Mouse (Mus musculus) forebrain, embryonic 14.5 days (tissue): ENCODE measurements around the gene Parp8. TPM values are rescaled to one million over a fixed set of nuclear protein-coding genes. Genes with fewer than 3 reads are reported as not detected.
A peak's percentile ranks its signal among the peaks of the same experiment; 100 is the strongest.
"Not testable (repeated sequence)": the region's sequence is repeated elsewhere in the genome, so short reads cannot be mapped to it uniquely, and the experiment has no call there.

Source experiments
- ATAC-seq: fragments of 200-750 bp; cut with Nextera tagmentation; 2 replicates; pipeline ENCODE4 v1.8.0; 2017; ENCODE audit warnings: mild to moderate bottlenecking, moderate library complexity
- DNase-seq: peaks from one replicate; pipeline ENCODE4 v3.0.0-alpha.2; 2015; ENCODE audit warnings: low spot score
- H3K27ac ChIP-seq: fragments of 300-500 bp; sonication (generic); 2 replicates; pipeline ENCODE4 v1.5.1; 2014; ENCODE audit warnings: low read depth, mild to moderate bottlenecking, control low read depth, low read length, moderate library complexity
- H3K27me3 ChIP-seq: fragments of 300-500 bp; sonication (generic); replicated peaks from 2 replicates; pipeline ENCODE4 v1.6.1; 2014; ENCODE audit warnings: low read length, control low read depth, mixed read lengths; ENCODE audit not compliant: control insufficient read depth, insufficient read depth
- H3K36me3 ChIP-seq: fragments of 300-500 bp; sonication (generic); 2 replicates; pipeline ENCODE4 v1.6.1; 2014; ENCODE audit warnings: low read length, control low read depth; ENCODE audit not compliant: control insufficient read depth, insufficient read depth
- H3K4me1 ChIP-seq: fragments of 300-500 bp; sonication (generic); 2 replicates; pipeline ENCODE4 v1.6.1; 2014; ENCODE audit warnings: antibody characterized with exemption, low read length, control low read depth; ENCODE audit not compliant: control insufficient read depth, insufficient read depth
- H3K4me2 ChIP-seq: fragments of 300-500 bp; sonication (generic); 2 replicates; pipeline ENCODE4 v1.6.1; 2014; ENCODE audit warnings: mild to moderate bottlenecking, control low read depth, low read length
- H3K4me3 ChIP-seq: fragments of 300-500 bp; sonication (generic); 2 replicates; pipeline ENCODE4 v1.5.1; 2014; ENCODE audit warnings: low read depth, low read length, control low read depth
- H3K9ac ChIP-seq: fragments of 300-500 bp; sonication (generic); 2 replicates; pipeline ENCODE4 v1.6.1; 2014; ENCODE audit warnings: mild to moderate bottlenecking, low read length, control low read depth, moderate library complexity
- H3K9me3 ChIP-seq: fragments of 300-500 bp; sonication (generic); replicated peaks from 2 replicates; pipeline ENCODE4 v1.6.1; 2016; ENCODE audit warnings: low read length, control low read depth, mixed read lengths; ENCODE audit not compliant: control insufficient read depth
- WGBS: fragments of 180-500 bp; shearing (Covaris S2); extraction: QIAGEN DNeasy Blood & Tissue Kit; methylation state at CpG from one replicate; pipeline ENCODE4 v1.1.7; 2014; 5-methylcytosine and 5-hydroxymethylcytosine counted together
- polyA plus RNA-seq: library from polyadenylated mRNA; unstranded; fragments of >200 nt; fragmentation: Nextera tagmentation; extraction: Ambion mirVana; gene quantifications from 2 replicates; pipeline ENCODE4 v1.2.1, GENCODE M21; 2014

The Parp8 gene
- polyA plus RNA-seq, 1 experiment from 2014 or later = 16.0 TPM

- Histone ChIP-seq H3K9ac (no peak overlapping the region), H3K36me3 (no peaks in the 10 kb centered on the region), H3K4me1 (no peaks in the 10 kb centered on the region), H3K4me2 (no peak overlapping the region), H3K4me3 (no peak overlapping the region), H3K27me3 (no peaks in the 10 kb centered on the region), H3K9me3 (no peaks in the 10 kb centered on the region), H3K27ac (no peak overlapping the region)
- ATAC-seq = no peak
- DNase-seq = no peak
- 74% methylated on average over 4 of the region's 4 CpGs for WGBS
Observed at GRCm38 (mm10) chr13:116946566-116946965, 78.8 kb downstream of the Parp8 start.

- no peaks in the 10 kb centered on the region for H3K27me3 ChIP-seq
- peak; percentile 44 for DNase-seq
Observed at GRCm38 (mm10) chr13:116941280-116942015, 83.9 kb downstream of the Parp8 start.

GRCm38 (mm10) chr13:116940761-116941160, 84.6 kb downstream of the Parp8 start:
- H3K36me3 ChIP-seq = no peaks in the 10 kb centered on the region
- H3K4me3 ChIP-seq = no peak overlapping the region
- WGBS = 45% methylated on average over 7 of the region's 7 CpGs
- no peaks in the 10 kb centered on the region for H3K9me3 ChIP-seq
- no peak overlapping the region for H3K4me2 ChIP-seq
- H3K9ac ChIP-seq = no peak overlapping the region
- DNase-seq (no peak), ATAC-seq (no peak)
- peaks cover 6% of the 10 kb centered on the region for H3K4me1 ChIP-seq
- H3K27ac ChIP-seq = no peak overlapping the region
- H3K27me3 ChIP-seq = no peaks in the 10 kb centered on the region

More at GRCm38 (mm10) chr13:116941280-116942015, 83.9 kb downstream of the Parp8 start:
- Histone ChIP-seq H3K36me3 (no peaks in the 10 kb centered on the region), H3K9ac (no peak overlapping the region), H3K9me3 (no peaks in the 10 kb centered on the region), H3K4me3 (no peak overlapping the region), H3K4me2 (no peak overlapping the region), H3K4me1 (peaks cover 6% of the 10 kb centered on the region), H3K27ac (no peak overlapping the region)
- 60% methylated on average over 13 of the region's 13 CpGs for WGBS
- ATAC-seq = peak; percentile 54; the same call in 1 of the 2 replicates

GRCm38 (mm10) chr13:116937019-116937418, 88.3 kb downstream of the Parp8 start:
- not testable (repeated sequence) for H3K4me1 ChIP-seq, H3K9me3 ChIP-seq, H3K4me2 ChIP-seq, H3K36me3 ChIP-seq, H3K4me3 ChIP-seq, H3K9ac ChIP-seq, H3K27ac ChIP-seq, ATAC-seq, H3K27me3 ChIP-seq, DNase-seq
- WGBS = 91% methylated on average over 3 of the region's 3 CpGs

GRCm38 (mm10) chr13:116917387-116917930, 107.9 kb downstream of the Parp8 start:
- no peak for DNase-seq

GRCm38 (mm10) chr13:116908284-116908683, 117.1 kb downstream of the Parp8 start:
- H3K4me2 ChIP-seq = no peak overlapping the region
- 82% methylated on average over 3 of the region's 3 CpGs for WGBS
- H3K9me3 ChIP-seq = no peaks in the 10 kb centered on the region
- no peak for ATAC-seq
- DNase-seq = no peak
- no peak overlapping the region for H3K27ac ChIP-seq
- no peaks in the 10 kb centered on the region for H3K36me3 ChIP-seq
- H3K4me3 ChIP-seq = no peak overlapping the region
- H3K4me1 ChIP-seq = no peaks in the 10 kb centered on the region
- H3K27me3 ChIP-seq = no peaks in the 10 kb centered on the region
- no peak overlapping the region for H3K9ac ChIP-seq

More at GRCm38 (mm10) chr13:116917387-116917930, 107.9 kb downstream of the Parp8 start:
- Histone ChIP-seq H3K4me1 (no peaks in the 10 kb centered on the region), H3K36me3 (no peaks in the 10 kb centered on the region), H3K9me3 (no peaks in the 10 kb centered on the region), H3K4me2 (no peak overlapping the region), H3K9ac (no peak overlapping the region), H3K27ac (no peak overlapping the region), H3K27me3 (no peaks in the 10 kb centered on the region), H3K4me3 (no peak overlapping the region)
- ATAC-seq = no peak
- 73% methylated on average over 6 of the region's 6 CpGs for WGBS

- H3K9ac ChIP-seq = no peak overlapping the region
- H3K4me2 ChIP-seq = no peak overlapping the region
- 67% methylated on average over 5 of the region's 5 CpGs for WGBS
- DNase-seq (no peak), ATAC-seq (no peak)
- no peak overlapping the region for H3K27ac ChIP-seq
- no peaks in the 10 kb centered on the region for H3K27me3 ChIP-seq
- H3K4me3 ChIP-seq = no peak overlapping the region
- no peaks in the 10 kb centered on the region for H3K4me1 ChIP-seq
- no peaks in the 10 kb centered on the region for H3K36me3 ChIP-seq
- H3K9me3 ChIP-seq = no peaks in the 10 kb centered on the region
Observed at GRCm38 (mm10) chr13:116903394-116903793, 121.9 kb downstream of the Parp8 start.

- WGBS = 98% methylated on average over 5 of the region's 5 CpGs
- H3K9ac ChIP-seq = no peak overlapping the region
- no peak for DNase-seq
- H3K4me1 ChIP-seq = no peaks in the 10 kb centered on the region
- no peaks in the 10 kb centered on the region for H3K27me3 ChIP-seq
- H3K27ac ChIP-seq = no peak overlapping the region
- ATAC-seq = no peak
- peaks cover 5% of the 10 kb centered on the region; the same call in 1 of the 2 replicates for H3K36me3 ChIP-seq
- H3K4me3 ChIP-seq = no peak overlapping the region
- H3K9me3 ChIP-seq = no peaks in the 10 kb centered on the region
- no peak overlapping the region for H3K4me2 ChIP-seq
Observed at GRCm38 (mm10) chr13:116898395-116898794, 126.9 kb downstream of the Parp8 start.

- no peak for ATAC-seq
- Histone ChIP-seq H3K27me3 (no peaks in the 10 kb centered on the region), H3K36me3 (peaks cover 5% of the 10 kb centered on the region; the same call in 1 of the 2 replicates), H3K27ac (no peak overlapping the region), H3K4me3 (no peak overlapping the region), H3K4me1 (no peaks in the 10 kb centered on the region), H3K4me2 (no peak overlapping the region), H3K9ac (no peak overlapping the region), H3K9me3 (no peaks in the 10 kb centered on the region)
- WGBS = 95% methylated on average over 1 of the region's 1 CpGs
- no peak for DNase-seq
Observed at GRCm38 (mm10) chr13:116897711-116898110, 127.6 kb downstream of the Parp8 start.
